Mouse (Mus musculus) stomach, postnatal 0 days (tissue): ENCODE results near the gene Trim38. TPM values are rescaled to one million over a fixed set of nuclear protein-coding genes. Genes with fewer than 3 reads are reported as not detected.
"Not testable (repeated sequence)": the region's sequence is repeated elsewhere in the genome, so short reads cannot be mapped to it uniquely, and the experiment has no call there.

Experiments
- ATAC-seq: fragments of 200-750 bp; cut with Nextera tagmentation; 2 replicates; pipeline ENCODE4 v1.8.0; 2017; ENCODE audit not compliant: low FRiP score, low TSS enrichment
- DNase-seq: peaks from one replicate; pipeline ENCODE4 v3.0.0-alpha.2; 2016; ENCODE audit warnings: low spot score
- H3K27ac ChIP-seq: fragments of 300-500 bp; sonication (generic); replicated peaks from 2 replicates; pipeline ENCODE4 v1.5.1; 2014; ENCODE audit warnings: mild to moderate bottlenecking, control low read depth
- H3K27me3 ChIP-seq: fragments of 300-500 bp; sonication (generic); 2 replicates; pipeline ENCODE4 v1.6.1; 2014; ENCODE audit warnings: low read length; ENCODE audit not compliant: control insufficient read depth, insufficient read depth
- H3K36me3 ChIP-seq: fragments of 300-500 bp; sonication (generic); 2 replicates; pipeline ENCODE4 v1.6.1; 2014; ENCODE audit warnings: low read length, mixed read lengths; ENCODE audit not compliant: control insufficient read depth, insufficient read depth
- H3K4me1 ChIP-seq: fragments of 300-500 bp; sonication (generic); replicated peaks from 2 replicates; pipeline ENCODE4 v1.6.1; 2014; ENCODE audit warnings: antibody characterized with exemption; ENCODE audit not compliant: control insufficient read depth, insufficient read depth
- H3K4me2 ChIP-seq: fragments of 300-500 bp; sonication (generic); replicated peaks from 2 replicates; pipeline ENCODE4 v1.6.1; 2014; ENCODE audit warnings: low read depth, mild to moderate bottlenecking, control low read depth, moderate library complexity
- H3K4me3 ChIP-seq: fragments of 300-500 bp; sonication (generic); 2 replicates; pipeline ENCODE4 v1.5.1; 2014; ENCODE audit warnings: low read depth, low read length, control low read depth
- H3K9ac ChIP-seq: fragments of 300-500 bp; sonication (generic); 2 replicates; pipeline ENCODE4 v1.6.1; 2014; ENCODE audit warnings: mild to moderate bottlenecking, low read length, control low read depth, mixed read lengths
- H3K9me3 ChIP-seq: fragments of 300-500 bp; sonication (generic); 2 replicates; pipeline ENCODE4 v1.6.1; 2016; ENCODE audit warnings: low read length; ENCODE audit not compliant: control insufficient read depth
- CTCF ChIP-seq: IDR thresholded peaks from 2 replicates; pipeline ENCODE4 v1.5.1; 2016; ENCODE audit warnings: antibody characterized with exemption, low read depth, mild to moderate bottlenecking, moderate library complexity
- EP300 ChIP-seq: optimal IDR thresholded peaks from 2 replicates; pipeline ENCODE3; 2016; ENCODE audit warnings: antibody characterized with exemption
- WGBS: fragments of 180-500 bp; shearing (Covaris S2); extraction: QIAGEN DNeasy Blood & Tissue Kit; methylation state at CpG from one replicate; pipeline ENCODE4 v1.1.7; 2014; 5-methylcytosine and 5-hydroxymethylcytosine counted together
- polyA plus RNA-seq: library from polyadenylated mRNA; unstranded; fragments of >200 nt; fragmentation: Nextera tagmentation; extraction: Ambion mirVana; gene quantifications from 2 replicates; pipeline ENCODE4 v1.2.1, GENCODE M21; 2015

Gene Trim38
- polyA plus RNA-seq, 1 experiment from 2014 or later: 0.18 TPM

GRCm38 (mm10) chr13:23759916-23760239 is 9.8 kb upstream of the Trim38 start:
- no peak overlapping the region for H3K4me3 ChIP-seq
- no peak overlapping the region for H3K4me2 ChIP-seq
- ATAC-seq: no peak
- H3K9me3 ChIP-seq: no peaks in the 10 kb centered on the region
- TF ChIP-seq EP300 (no peak), CTCF (no peak)
- H3K27me3 ChIP-seq: no peaks in the 10 kb centered on the region
- no peak overlapping the region for H3K9ac ChIP-seq
- H3K4me1 ChIP-seq: peaks cover 3% of the 10 kb centered on the region; the same call in 1 of the 2 replicates
- 71% methylated on average over 1 of the region's 1 CpGs for WGBS
- H3K27ac ChIP-seq: no peak overlapping the region
- no peak for DNase-seq
- H3K36me3 ChIP-seq: no peaks in the 10 kb centered on the region

DNA sequence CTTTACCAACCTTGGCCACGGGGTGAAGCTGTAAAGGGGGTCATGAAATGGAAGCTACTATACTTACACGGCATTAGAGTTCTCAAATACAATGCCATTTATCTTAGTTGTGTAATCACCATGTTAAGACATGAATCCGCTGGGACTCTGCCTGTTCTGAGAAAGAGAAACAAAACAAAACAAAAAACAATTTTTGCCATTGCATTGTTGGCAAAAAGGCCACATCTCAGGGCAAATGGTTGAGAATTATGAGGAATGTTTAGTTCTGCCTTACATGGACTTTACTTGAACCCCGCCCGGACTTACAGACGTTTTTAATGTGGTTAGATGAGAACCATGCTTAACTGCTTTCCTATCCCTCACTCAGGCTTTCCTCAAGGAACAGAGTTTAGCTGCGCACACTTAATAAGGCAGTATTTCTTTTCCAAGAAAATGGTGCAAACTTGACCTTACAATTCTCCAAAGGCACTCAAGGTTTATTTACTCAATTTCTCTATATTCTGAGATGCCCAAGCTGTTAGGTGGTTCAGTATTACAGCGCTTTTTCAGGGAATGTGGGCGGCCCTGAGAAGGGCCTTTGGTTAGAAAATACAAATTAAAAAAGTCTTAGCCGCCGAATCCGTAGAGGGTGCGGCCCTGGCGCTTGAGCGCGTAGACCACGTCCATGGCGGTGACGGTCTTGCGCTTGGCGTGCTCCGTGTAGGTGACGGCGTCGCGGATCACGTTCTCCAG is 9.3 kb upstream of the Trim38 start:
- peak overlapping the region; percentile 88 for H3K27ac ChIP-seq
- DNase-seq: peak; percentile 35

GRCm38 (mm10) chr13:23760972-23761864 is 8.5 kb upstream of the Trim38 start, which contains the start of gene Hist1h4a:
TSS of gene Hist1h4a (minus strand) at chr13:23761230.
- no peaks in the 10 kb centered on the region for H3K9me3 ChIP-seq
- H3K4me1 ChIP-seq: peaks cover 3% of the 10 kb centered on the region; the same call in 1 of the 2 replicates
- peak within 1 kb of the TSS; percentile 90 for H3K4me2 ChIP-seq
- DNase-seq (peak; percentile 99), ATAC-seq (peak; percentile 84)
- no peaks in the 10 kb centered on the region for H3K36me3 ChIP-seq
- H3K9ac ChIP-seq: peak within 1 kb of the TSS; percentile 58
- TF ChIP-seq EP300: peak; percentile 47
- no peak for TF ChIP-seq CTCF
- H3K27ac ChIP-seq: peak within 1 kb of the TSS; percentile 88
- peak within 1 kb of the TSS; percentile 52 for H3K4me3 ChIP-seq
- WGBS: under 1% methylated on average over 61 of the region's 72 CpGs
- no peaks in the 10 kb centered on the region for H3K27me3 ChIP-seq

More for the DNA sequence above, 9.3 kb upstream of the Trim38 start:
- H3K9ac ChIP-seq: peak overlapping the region; percentile 45
- peaks cover 3% of the 10 kb centered on the region; the same call in 1 of the 2 replicates for H3K4me1 ChIP-seq
- peak; percentile 2; the same call in 1 of the 2 replicates for ATAC-seq
- H3K36me3 ChIP-seq: no peaks in the 10 kb centered on the region
- 2% methylated on average over 18 of the region's 27 CpGs for WGBS
- peak overlapping the region; percentile 52 for H3K4me3 ChIP-seq
- peak overlapping the region; percentile 90 for H3K4me2 ChIP-seq
- TF ChIP-seq CTCF (peak; percentile 42), EP300 (no peak)
- no peaks in the 10 kb centered on the region for H3K27me3 ChIP-seq
- no peaks in the 10 kb centered on the region for H3K9me3 ChIP-seq

DNA sequence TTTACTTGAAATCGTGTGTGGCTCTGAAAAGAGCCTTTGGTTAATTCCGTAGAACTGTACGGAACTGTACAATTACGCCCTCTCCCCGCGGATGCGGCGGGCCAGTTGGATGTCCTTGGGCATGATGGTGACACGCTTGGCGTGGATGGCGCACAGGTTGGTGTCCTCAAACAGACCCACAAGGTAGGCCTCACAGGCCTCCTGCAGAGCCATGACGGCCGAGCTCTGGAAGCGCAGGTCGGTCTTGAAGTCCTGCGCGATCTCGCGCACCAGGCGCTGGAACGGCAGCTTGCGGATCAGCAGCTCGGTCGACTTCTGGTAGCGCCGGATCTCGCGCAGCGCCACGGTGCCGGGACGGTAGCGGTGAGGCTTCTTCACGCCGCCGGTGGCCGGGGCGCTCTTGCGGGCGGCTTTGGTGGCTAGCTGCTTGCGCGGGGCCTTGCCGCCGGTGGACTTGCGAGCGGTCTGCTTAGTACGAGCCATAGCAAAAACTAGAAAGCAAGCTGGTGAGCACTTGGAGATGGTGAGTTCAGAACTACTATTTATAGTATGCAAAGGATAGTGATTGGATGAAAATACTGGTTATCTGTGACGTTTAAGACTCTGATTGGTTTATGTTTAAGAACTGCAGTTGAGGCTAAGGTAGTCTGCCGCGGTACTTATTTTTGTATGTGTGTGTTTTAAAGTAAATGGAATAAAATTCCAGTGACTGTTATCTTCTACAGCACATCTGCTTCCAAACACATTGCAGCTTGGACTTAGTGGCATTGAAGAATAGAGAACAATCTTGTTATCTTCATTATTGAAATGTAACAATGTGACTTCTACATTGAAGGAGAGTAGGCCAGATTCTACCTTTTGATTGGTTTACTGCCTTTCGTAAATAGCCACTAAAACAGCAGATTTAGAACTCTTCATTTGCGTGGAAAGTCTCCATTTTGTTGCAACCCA is 7.6 kb upstream of the Trim38 start, which contains the start of gene Hist1h3a:
Gene Hist1h3a, minus strand, starts transcription at position 516 of the 951 bp plus-strand sequence.
- not testable (repeated sequence) for H3K36me3 ChIP-seq, H3K4me1 ChIP-seq, H3K27me3 ChIP-seq, H3K9me3 ChIP-seq
- peak within 1 kb of the TSS; percentile 52 for H3K4me3 ChIP-seq
- H3K27ac ChIP-seq: peak within 1 kb of the TSS; percentile 88
- under 1% methylated on average over 29 of the region's 52 CpGs for WGBS
- peak within 1 kb of the TSS; percentile 90 for H3K4me2 ChIP-seq
- DNase-seq (peak; percentile 47), ATAC-seq (peak; percentile 59)
- H3K9ac ChIP-seq: peak within 1 kb of the TSS; percentile 58
- TF ChIP-seq EP300: peak; percentile 46

DNA sequence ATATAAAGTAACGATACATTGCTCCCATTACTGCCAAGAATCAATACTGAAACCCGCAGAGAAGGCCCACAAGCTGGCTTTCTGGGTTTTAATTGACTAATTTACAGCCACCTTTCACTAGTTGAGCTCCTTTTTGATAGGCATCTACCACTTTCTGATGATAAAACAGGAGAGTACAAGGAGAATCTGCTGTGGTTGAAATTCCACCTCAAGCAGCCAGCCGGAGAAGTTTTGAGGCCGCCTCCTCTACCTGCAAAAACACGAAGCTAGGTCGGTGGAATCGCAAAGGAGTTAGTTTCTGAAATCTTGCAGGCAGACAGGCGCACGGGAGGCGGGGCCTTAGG is 6.5 kb upstream of the Trim38 start:
- no peak for TF ChIP-seq CTCF
- TF ChIP-seq EP300: no peak
- Histone ChIP-seq H3K27me3 (no peaks in the 10 kb centered on the region), H3K4me1 (peaks cover 3% of the 10 kb centered on the region; the same call in 1 of the 2 replicates), H3K9ac (peak overlapping the region; percentile 47), H3K4me3 (peak overlapping the region; percentile 52), H3K36me3 (no peaks in the 10 kb centered on the region), H3K9me3 (no peaks in the 10 kb centered on the region), H3K4me2 (peak overlapping the region; percentile 90), H3K27ac (peak overlapping the region; percentile 88)
- ATAC-seq (no peak), DNase-seq (peak; percentile 92)
- 0% methylated on average over 10 of the region's 10 CpGs for WGBS
